Mouse (Mus musculus) heart, postnatal 14 days (tissue): ENCODE measurements around the gene Syt13. TPM values are rescaled to one million over a fixed set of nuclear protein-coding genes. Genes with fewer than 3 reads are reported as not detected.
A peak's percentile ranks its signal among the peaks of the same experiment; 100 is the strongest.

Experiments used
- DNase-seq, 2 experiments: peaks; one replicate each; pipeline ENCODE4 v3.0.0; 2021 to 2022
- intact Hi-C: fragments of 180-260 bp; cut with DNase I; formaldehyde crosslinking; loops from one replicate; pipeline ENCODE4 v1.15.1; 2025
- long read RNA-seq, 2 experiments: library from polyadenylated mRNA; stranded (forward); transcript quantifications; one replicate each; pipeline ENCODE4 v2.0.0; 2021
- total RNA-seq, 2 experiments: library from RNA; stranded (reverse); gene quantifications; 2 replicates each; pipeline ENCODE4 v1.2.3; 2021

Gene Syt13
- under 1 TPM; 0.36 to 0.95 TPM for total RNA-seq
- long read RNA-seq, experiment 1: 0 reads
- long read RNA-seq, experiment 2: 0 reads

GRCm38 (mm10) chr2:92914933-92915553 lies at the start of gene Syt13:
Gene Syt13 (plus strand): TSS chr2:92915098.
- intact Hi-C loops: no loop called here
- peak; percentile 57 to 69 for DNase-seq

DNA sequence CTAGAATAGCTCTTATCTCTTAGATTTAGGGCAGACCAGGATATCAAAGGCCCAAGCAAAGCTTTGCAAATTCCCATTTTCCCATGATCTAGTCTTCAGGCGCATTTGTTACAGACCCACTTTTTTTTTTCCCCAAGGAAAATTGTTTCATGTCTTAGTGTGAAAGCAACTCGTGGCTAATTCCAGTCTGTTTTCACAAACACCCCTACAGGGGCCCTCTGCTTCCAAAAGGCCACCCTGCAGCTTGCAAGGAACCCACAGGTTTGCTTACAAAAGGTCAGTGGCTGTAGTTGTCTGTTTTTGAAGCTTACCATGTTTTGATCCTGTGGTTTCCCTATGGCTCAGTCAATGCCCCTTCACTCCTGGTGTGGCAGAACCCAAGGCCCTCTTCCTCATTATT lies 48.3 kb upstream of the Syt13 start:
- intact Hi-C loops: no loop called here
- no peak for DNase-seq

- DNase-seq: no peak
- intact Hi-C loops: no loop called here
These were observed 44.6 kb upstream of the Syt13 start for GRCm38 (mm10) chr2:92870139-92870836.

GRCm38 (mm10) chr2:92871093-92871686 lies 43.7 kb upstream of the Syt13 start:
- DNase-seq: no peak
- intact Hi-C loops: no loop called here

- no peak for DNase-seq
- intact Hi-C loops: no loop called here
These were observed 42.2 kb upstream of the Syt13 start for GRCm38 (mm10) chr2:92872652-92873051.

- no peak for DNase-seq
- intact Hi-C loops: no loop called here
These were observed 40.3 kb upstream of the Syt13 start for GRCm38 (mm10) chr2:92874592-92874991.

DNA sequence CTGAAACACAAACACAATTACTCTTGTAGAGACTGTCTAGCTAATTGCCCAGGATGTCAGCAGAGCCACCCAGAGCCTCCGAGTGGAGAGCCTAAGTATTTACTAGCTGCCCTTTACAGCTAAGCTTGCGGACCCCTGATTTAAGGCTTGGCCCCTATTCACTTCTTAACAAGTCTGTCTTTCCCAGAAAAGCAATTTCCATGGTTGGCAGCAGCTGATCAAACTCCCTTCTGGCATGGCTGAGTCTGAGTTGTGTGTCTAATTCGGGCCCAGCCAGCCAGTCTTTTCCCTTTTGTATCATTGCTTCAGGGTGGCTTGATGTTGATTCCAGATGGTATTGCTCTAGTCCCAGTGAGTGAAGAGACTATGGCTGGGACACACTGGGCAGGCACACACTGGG lies 37.4 kb upstream of the Syt13 start:
- no peak for DNase-seq
- intact Hi-C loops: no loop called here

DNA sequence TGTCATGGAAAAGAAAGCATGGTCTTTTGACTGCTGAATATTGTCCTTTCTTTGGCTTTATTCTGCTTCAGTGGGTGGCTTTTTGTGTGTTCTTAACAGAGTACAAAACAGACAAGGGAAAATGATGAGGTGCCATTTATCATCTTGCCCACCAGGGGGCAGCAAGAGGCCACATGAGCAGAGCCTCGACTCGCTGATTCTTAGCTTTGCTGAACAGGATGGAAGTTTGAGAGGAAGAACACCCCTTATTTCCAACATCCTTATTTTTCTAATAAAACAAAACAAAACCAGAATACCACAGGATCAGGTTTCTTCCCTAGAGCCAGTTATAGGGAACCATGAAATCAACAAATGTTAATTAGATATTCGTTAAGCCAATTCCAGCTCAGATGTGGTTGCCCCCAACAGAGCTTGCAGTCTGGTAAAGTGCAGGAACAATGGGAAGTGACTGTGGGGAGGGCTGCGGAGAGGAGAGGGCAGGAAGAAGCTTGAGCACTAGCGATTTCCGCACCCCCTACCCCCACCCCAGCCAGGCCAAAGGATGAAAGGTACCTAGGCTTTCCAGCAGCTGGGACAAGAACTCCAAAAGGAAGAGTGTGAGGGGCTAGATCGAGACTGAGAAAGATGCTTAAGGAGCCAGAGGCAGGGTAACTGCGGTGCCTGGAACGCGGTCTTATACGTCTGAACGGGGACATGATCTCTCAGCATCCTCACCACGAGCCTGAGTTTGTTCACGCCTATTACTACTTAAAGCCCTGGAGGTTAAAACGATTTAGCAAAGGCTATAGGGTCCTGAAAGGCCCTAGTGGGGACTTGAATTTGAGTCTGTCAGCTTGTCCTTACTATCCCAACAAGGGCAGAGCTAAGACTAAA lies 31.6 kb upstream of the Syt13 start:
- peak; percentile 57 to 70 for DNase-seq
- intact Hi-C loops: no loop called here

DNA sequence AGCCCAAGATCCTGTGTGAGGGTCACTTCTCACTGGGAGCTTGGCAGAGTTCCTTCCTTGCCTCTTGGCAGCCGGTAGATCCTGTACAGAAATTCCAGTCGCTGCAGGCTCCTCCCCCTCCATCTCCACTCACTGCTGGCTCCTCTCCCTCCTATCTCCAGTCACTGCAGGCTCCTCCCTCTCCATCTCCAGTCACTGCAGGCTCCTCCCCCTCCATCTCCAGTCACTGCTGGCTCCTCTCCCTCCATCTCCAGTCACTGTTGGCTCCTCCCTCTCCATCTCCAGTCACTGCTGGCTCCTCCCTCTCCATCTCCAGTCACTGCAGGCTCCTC lies 31.0 kb upstream of the Syt13 start:
- intact Hi-C loops: no loop called here
- no peak for DNase-seq

DNA sequence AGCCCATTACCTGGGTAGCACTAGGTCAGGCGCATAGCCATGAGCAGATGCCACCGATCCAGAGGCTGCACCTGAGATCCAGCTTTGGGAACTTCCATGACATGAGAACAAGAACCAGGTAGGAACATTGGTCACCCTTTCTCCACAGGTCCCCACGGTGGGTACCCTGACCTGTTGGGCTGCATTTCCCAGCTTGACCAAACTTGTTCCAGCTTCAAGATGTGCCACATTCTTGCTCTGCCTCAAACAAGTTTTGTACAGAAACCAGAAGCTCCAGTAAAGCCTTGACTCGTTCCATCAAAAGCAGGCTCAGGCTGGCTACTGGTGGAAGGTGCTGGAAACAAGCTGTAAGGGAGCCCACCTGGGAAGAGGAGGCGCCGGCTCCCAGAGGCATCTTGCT lies 29.9 kb upstream of the Syt13 start:
- intact Hi-C loops: no loop called here
- DNase-seq: no peak

DNA sequence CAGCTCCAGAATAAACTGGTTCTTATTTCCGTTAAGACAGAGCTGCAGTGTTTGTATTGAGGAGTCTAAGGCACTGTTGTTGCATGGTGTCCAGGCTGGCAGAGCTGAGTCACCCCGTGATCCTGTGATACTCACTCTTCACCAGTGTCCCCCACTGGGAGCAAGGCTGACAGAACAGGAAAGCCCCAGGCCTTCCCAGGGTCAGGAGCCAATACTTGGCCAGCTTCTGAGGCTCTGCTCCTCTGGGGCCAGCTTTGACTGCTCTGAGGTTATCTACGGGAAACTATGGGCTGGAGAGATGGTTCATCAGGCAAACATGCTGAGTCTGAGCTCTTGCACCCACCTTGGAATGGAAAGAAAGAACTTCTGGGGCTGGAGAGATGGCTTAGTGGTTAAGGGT lies 28.0 kb upstream of the Syt13 start:
- intact Hi-C loops: no loop called here
- no peak for DNase-seq

- DNase-seq: no peak
- intact Hi-C loops: no loop called here
These were observed 22.4 kb upstream of the Syt13 start for GRCm38 (mm10) chr2:92892524-92892923.

DNA sequence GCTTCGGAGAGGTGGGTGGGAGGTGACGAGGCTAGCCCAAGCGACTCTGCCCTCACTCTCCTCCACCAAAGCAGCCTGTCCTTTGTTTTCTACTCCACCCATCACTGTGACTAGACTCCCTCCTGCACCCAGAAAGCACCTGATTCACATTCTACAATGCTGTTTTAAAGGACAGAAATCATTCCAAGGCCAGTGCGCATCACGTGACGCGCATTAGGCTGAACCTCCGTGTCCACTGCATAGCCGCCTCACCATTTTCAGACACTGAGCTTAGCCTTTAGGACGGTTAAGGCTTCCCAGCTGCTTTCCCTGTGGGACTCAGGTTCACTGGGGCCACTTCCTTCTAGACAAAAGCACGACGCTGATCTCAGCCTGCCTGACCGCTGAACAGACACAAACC lies 11.2 kb upstream of the Syt13 start:
- no peak for DNase-seq
- intact Hi-C loops: loop anchor here (1.0 to 10.0 kb wide), 3 partner anchors 51 to 511 kb away; no protein-coding TSS in a partner anchor

DNA sequence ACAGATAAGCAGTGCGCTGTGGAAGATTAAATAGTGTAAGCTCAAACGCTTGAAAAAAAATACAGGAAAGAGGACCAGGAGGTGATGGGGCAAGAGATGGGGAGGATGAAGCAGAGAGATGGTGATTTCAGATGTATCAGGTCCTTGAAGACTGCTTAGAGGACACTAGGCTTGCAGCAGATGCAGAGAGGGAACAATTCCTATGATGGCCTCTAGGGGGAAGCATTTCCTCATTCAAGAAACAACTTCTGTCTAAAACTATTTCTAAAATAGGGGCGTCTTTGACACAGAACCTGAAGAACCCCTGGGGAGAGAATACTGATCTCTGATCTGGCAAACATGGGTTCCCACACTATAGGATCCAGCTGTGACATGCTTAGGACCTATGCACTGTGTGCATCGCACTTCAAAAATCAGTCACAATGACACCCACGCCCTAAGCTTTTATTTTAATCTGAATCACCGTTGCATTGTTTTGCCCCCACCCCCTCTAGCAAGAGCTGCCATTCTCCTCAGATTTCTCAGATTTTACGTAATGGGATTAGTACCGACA lies 10.5 kb upstream of the Syt13 start:
- peak; percentile 21 to 68 for DNase-seq
- intact Hi-C loops: loop anchor here (1.0 to 10.0 kb wide), 3 partner anchors 50 to 510 kb away; no protein-coding TSS in a partner anchor

GRCm38 (mm10) chr2:92910371-92910770 lies 4.5 kb upstream of the Syt13 start:
- peak; percentile 16 to 48 for DNase-seq
- intact Hi-C loops: no loop called here

GRCm38 (mm10) chr2:92912312-92912711 lies 2.6 kb upstream of the Syt13 start:
- intact Hi-C loops: no loop called here

GRCm38 (mm10) chr2:92913295-92913694 lies 1.6 kb upstream of the Syt13 start:
- no peak for DNase-seq
- intact Hi-C loops: no loop called here

More at GRCm38 (mm10) chr2:92912312-92912711, 2.6 kb upstream of the Syt13 start:
- DNase-seq: no peak

DNA sequence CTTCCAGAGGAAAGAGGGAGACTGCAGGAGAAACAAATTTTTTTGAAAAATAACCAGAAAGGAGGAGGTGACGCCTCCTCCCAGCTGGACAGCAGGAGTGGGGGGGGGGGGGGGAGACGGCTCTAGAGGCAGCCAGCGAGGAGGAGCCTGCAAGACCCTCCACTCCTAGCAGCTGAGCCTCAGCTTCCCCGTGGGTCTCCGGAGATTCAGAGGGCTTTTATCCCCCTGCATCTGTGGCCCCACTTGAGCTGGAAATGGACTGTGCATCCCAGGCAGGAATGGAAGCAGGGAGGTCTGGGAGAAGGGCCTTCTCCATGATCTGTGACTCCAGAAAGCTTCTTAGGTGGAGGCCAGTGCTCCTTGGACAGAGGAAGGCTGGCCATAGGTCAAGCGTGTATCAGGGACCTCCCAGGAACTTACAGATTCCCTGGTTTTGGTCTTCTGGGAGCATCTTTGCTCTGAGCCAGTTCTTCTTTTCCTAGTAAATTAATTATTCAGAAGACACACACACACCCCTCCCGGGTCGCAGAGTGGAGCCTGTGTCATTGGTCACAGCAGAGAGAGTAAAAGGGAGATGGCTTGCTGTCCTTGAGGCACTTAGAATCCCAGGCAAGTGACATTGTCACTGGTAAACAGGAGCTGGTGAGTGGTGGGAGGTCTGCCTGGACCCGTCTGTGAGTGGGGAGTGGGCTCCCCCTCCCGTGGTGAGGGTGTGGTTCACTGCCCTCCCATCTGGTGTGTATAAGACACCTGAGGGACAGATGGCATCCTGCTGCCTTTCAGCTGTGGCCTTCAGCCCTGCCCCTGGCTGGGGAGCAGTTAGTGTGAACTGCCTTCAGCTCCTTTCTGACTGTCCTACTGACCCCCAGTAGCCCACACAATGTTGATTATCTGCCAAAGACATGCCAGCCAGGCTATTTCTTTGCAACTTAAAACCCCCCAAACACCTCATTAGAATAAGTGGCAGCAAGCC lies 1.0 kb downstream of the Syt13 start:
- intact Hi-C loops: no loop called here
- no peak for DNase-seq

DNA sequence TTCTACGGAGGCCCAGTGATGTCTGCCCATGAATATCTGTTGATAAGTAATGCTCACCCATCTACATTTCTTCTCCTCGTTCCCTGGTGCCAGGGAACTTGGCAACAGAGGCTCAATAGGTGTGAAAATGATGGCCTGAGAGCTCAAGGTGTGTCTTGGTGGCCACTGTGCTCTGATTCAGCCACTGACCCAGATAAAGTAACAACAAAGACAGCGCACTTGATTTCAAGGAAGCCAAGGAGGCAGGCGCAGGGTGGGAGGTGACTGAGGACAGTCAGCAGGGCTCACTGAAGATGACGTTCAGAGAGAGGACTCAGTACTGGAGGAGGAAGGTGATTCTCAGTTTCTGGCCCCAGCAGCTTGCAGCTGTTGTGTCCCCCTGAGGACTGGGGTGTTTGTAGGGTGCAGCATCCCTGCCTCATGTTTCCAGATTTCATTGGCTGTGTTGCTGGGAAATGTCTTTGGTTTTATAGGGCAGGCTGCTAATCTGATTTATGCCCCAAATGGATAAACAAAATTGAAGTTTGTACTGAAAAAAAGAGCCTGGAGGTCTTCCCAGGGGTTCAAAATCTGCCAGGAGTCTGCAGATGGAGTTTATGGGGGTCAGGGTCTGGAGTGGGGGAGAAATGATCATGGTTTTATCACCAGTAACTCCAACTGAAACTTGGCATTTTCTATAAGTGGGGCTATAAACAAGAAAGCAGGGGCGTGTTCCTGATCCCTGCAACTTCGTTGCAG lies 2.7 kb downstream of the Syt13 start:
- no peak for DNase-seq
- intact Hi-C loops: no loop called here
